Mouse (Mus musculus) cortical plate, adult 2 months (tissue): ENCODE data around the gene Col18a1. TPM values are rescaled to one million over a fixed set of nuclear protein-coding genes. Genes with fewer than 3 reads are reported as not detected.

ENCODE experiments used
- H3K27ac ChIP-seq: fragments of 200-500 bp; 2 replicates; pipeline ENCODE4 v1.5.1; 2012; ENCODE audit warnings: low read length, control low read depth, inconsistent platforms; ENCODE audit not compliant: insufficient read depth
- H3K4me1 ChIP-seq: fragments of 200-500 bp; 2 replicates; pipeline ENCODE4 v1.6.1; 2011; ENCODE audit warnings: low read length; ENCODE audit not compliant: control insufficient read depth, insufficient read depth
- H3K4me3 ChIP-seq: fragments of 200-500 bp; 2 replicates; pipeline ENCODE4 v1.5.1; 2011; ENCODE audit warnings: mild to moderate bottlenecking, low read length, control low read depth; ENCODE audit not compliant: insufficient read depth
- CTCF ChIP-seq: fragments of 200-500 bp; IDR thresholded peaks from 2 replicates; pipeline ENCODE4 v1.5.1; 2011; ENCODE audit warnings: mild to moderate bottlenecking, control low read depth, low read length; ENCODE audit not compliant: insufficient read depth; ENCODE audit errors: extremely low read depth
- POLR2A ChIP-seq: fragments of 200-500 bp; IDR thresholded peaks from 2 replicates; pipeline ENCODE4 v1.6.1; 2011; ENCODE audit warnings: mild to moderate bottlenecking, low read length, control low read depth; ENCODE audit not compliant: insufficient read depth; ENCODE audit errors: extremely low read depth
- polyA plus RNA-seq: library from polyadenylated mRNA; depleted of rRNA; stranded (reverse); fragments of >200 nt; gene quantifications from 2 replicates; pipeline ENCODE4 v1.2.3, GENCODE M21; 2012; rRNA removed

The Col18a1 gene
- 2.3 and 2.7 TPM in 2 replicates for polyA plus RNA-seq

- Histone ChIP-seq H3K27ac (no peak within 1 kb of the TSS), H3K4me1 (no peaks in the 10 kb centered on the region), H3K4me3 (peak within 1 kb of the TSS; percentile 25; the same call in 1 of the 2 replicates)
- no peak for TF ChIP-seq CTCF
- TF ChIP-seq POLR2A: no peak
Measured at GRCm38 (mm10) chr10:77165963-77166717, at the start of gene Col18a1. TSS of gene Col18a1 (minus strand) at chr10:77166548.

DNA sequence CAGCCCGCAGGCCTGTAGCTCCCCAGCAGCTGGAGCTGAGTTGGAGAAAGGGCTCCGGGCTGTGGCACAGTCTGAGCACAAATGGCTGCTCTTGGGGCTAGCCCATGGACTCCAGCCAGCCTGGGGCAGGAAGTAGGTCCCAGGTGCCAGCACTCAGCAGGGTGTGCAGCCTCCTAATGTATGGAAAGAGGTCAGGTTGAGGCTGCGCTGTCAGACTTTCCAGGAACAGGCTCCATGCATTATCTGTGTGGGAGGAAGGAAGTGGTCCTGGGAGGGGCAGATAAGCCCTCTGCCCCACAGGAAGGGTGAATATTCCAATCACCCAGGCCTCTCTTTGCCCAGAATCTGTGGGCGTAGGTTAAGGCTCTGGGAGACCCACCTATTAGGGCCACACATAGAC, 49.3 kb upstream of the Col18a1 start:
- Histone ChIP-seq H3K4me3 (no peak overlapping the region), H3K27ac (no peak overlapping the region), H3K4me1 (peaks cover 2% of the 10 kb centered on the region; the same call in 1 of the 2 replicates)
- TF ChIP-seq POLR2A (no peak), CTCF (no peak)

DNA sequence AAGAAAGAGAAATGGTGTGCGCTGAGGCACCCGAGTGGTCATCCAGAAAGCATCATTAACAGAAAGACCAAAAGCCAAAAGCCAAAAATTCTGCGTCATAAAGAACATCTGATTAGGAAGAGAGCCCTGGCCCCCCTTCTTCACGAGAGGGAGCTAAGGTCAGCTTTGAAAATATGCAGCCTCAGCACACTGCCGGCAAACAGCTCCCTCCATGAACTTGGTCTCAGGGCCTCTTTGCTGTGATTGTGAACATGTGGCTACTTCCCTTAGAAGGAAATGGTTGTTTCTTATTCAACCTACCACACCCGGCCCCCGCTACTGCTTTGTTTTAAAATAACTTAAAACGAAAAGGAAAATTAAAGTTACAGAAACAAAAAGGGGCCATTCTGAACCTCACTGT, 48.2 kb upstream of the Col18a1 start:
- peaks cover 2% of the 10 kb centered on the region; the same call in 1 of the 2 replicates for H3K4me1 ChIP-seq
- TF ChIP-seq POLR2A (no peak), CTCF (no peak)
- no peak overlapping the region for H3K27ac ChIP-seq
- no peak overlapping the region for H3K4me3 ChIP-seq

DNA sequence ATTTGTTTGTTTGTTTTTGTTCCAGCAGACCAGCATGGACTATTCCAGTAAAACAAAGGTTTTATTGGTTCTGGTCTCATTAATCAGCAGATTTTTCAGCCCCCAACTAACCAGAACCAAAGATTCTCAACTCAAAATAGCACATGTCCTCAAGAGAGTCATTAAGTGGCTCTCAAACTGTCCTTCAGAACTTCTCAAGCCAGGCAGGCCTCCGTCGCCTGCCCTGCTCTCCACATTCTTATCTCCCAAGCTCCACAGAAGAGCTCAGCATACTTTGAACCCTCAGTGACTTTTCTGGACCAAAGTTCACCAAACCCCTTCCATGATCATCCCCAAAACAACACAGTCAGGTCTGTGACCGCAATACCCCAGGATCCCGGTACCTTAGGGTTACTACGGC, 47.1 kb upstream of the Col18a1 start:
- Histone ChIP-seq H3K4me3 (no peak overlapping the region), H3K27ac (no peak overlapping the region), H3K4me1 (peaks cover 2% of the 10 kb centered on the region; the same call in 1 of the 2 replicates)
- TF ChIP-seq CTCF (no peak), POLR2A (no peak)

GRCm38 (mm10) chr10:77212354-77213120, 46.2 kb upstream of the Col18a1 start:
- no peak overlapping the region for H3K27ac ChIP-seq
- TF ChIP-seq POLR2A (no peak), CTCF (no peak)
- H3K4me3 ChIP-seq: no peak overlapping the region
- H3K4me1 ChIP-seq: peaks cover 2% of the 10 kb centered on the region; the same call in 1 of the 2 replicates

DNA sequence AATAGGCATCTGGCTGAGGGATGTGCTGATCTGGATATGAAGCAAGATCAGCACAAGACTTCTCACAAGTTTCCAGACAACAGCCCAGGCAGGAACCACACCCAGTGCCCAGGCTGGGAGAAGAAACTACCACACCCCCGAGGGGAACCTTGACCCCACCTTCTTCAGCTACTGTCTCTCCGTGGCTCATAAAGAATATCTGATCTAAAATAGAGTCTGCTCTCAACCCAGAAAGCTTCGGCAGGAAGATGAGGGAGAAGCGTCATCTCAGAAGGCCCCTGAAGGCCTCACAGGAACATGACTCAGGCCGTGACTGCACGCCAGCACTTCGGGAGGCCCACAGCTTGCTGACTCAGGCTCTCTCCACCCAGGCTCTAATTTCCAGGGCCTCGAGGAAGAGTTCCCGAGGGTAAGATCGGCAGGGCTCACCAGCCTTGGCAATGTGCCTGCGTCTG, 44.8 kb upstream of the Col18a1 start:
- no peak for TF ChIP-seq POLR2A
- no peak for TF ChIP-seq CTCF
- H3K4me3 ChIP-seq: no peak overlapping the region
- peaks cover 12% of the 10 kb centered on the region for H3K4me1 ChIP-seq
- H3K27ac ChIP-seq: no peak overlapping the region

DNA sequence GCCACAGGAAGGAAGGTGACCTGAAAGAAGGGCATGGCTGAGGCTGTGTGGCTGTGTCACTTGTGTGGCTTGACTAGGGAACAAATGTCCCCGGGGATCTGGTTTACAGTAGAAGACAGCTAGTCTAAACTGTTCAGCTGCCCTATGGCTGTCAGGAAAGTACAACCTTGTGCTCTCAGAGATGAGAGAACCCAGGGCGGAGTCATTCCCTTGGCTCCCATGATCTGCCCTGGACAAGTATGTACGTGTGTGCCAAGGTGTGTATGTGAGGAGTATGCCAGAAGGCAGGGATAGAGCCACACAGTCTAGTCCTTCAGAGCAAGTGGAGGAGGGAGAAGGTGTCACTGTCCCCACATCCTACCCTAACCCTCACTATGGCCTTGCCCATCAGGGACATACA, 44.3 kb upstream of the Col18a1 start:
- TF ChIP-seq CTCF (no peak), POLR2A (no peak)
- Histone ChIP-seq H3K27ac (no peak overlapping the region), H3K4me3 (no peak overlapping the region), H3K4me1 (peaks cover 13% of the 10 kb centered on the region)

DNA sequence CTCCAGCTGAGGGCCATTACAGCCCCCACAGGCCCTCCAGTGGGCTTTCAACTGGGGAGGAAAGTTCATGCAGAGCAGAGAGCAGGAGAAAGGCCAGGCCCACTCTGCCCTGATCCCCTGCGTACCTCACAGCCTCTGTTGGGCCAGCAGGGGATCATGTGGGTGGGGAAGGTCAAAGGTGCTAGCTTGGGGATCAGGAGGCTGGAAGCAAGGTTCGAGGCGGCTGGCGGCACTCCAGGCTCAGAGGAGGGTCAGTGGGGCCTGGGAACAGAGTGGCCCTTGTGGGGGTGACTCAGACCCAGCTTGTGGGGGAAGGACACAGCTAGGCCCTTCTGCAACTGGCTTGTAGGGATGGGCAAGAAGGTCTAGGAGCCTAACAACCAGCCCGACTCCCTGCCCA, 42.9 kb upstream of the Col18a1 start:
- TF ChIP-seq CTCF (no peak), POLR2A (no peak)
- Histone ChIP-seq H3K4me1 (peaks cover 13% of the 10 kb centered on the region), H3K27ac (no peak overlapping the region), H3K4me3 (no peak overlapping the region)

DNA sequence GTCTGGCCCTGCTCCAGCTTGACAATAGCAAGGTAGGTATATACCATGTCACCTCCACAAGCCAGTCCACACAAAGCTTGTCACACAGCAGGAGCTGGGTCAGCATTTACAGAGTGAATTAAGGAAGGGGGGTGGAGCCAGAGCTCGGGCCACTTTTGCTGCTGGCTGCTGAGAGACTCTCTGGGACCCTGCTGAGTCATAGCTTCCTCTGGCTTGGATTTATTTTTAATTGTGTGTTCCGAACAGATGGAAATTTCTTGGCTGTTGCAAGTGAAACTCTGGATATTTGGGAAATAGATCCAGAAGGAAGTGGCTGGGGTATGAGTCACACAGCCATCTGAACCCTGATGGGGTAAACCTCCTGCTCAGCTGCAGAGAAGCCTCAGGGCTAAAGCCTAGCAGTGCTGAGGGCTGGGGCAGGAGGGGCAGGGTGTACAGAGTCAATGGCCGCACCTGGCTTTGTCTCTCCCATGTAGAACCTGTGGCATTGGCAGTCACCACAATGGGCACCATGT, 40.3 kb upstream of the Col18a1 start:
- Histone ChIP-seq H3K4me1 (peaks cover 13% of the 10 kb centered on the region), H3K27ac (no peak overlapping the region), H3K4me3 (no peak overlapping the region)
- TF ChIP-seq CTCF (no peak), POLR2A (no peak)

DNA sequence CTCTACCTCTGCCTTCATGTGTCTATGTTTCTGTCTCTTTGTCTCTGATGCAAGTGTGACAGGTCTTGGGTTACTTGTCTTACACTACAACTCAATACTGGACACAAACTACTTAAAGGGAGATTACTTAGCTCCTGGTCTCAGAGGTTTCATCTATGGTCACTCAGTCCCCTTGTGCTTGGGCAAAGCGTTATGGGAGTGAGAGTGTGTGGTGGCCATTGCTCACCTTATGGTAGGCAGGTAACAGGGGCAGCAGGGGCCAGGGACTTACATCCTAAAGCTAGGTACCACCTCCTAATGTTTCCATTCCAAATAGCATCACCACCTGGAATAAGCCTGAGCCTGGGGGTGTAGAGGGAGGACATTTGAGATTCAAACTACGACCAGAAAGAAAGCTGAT, 39.8 kb upstream of the Col18a1 start:
- H3K4me1 ChIP-seq: peaks cover 12% of the 10 kb centered on the region
- TF ChIP-seq POLR2A: no peak
- no peak for TF ChIP-seq CTCF
- no peak overlapping the region for H3K27ac ChIP-seq
- H3K4me3 ChIP-seq: no peak overlapping the region
